Mouse (Mus musculus) C2C12 (cell line): ENCODE results near the gene Trafd1. TPM values are rescaled to one million over a fixed set of nuclear protein-coding genes. Genes with fewer than 3 reads are reported as not detected.

Experiments used
- H3K27me3 ChIP-seq: one replicate; pipeline ENCODE4 v1.6.1; 2011; ENCODE audit not compliant: control insufficient read depth, insufficient read depth, insufficient read length
- H3K36me3 ChIP-seq: one replicate; pipeline ENCODE4 v1.6.1; 2011; ENCODE audit not compliant: control insufficient read depth, insufficient read depth
- H3K4me3 ChIP-seq: one replicate; pipeline ENCODE4 v1.5.1; 2011; ENCODE audit warnings: mild to moderate bottlenecking, control low read depth; ENCODE audit not compliant: poor library complexity, insufficient read depth, severe bottlenecking
- H3K79me2 ChIP-seq: one replicate; pipeline ENCODE4 v1.6.1; 2011; ENCODE audit not compliant: control insufficient read depth, insufficient read depth
- H3K79me3 ChIP-seq: one replicate; pipeline ENCODE4 v1.6.1; 2011; ENCODE audit warnings: low read depth, control low read depth
- H3ac ChIP-seq: one replicate; pipeline ENCODE3; 2011; ENCODE audit warnings: low read depth; ENCODE audit not compliant: control insufficient read depth, insufficient read length
- CEBPB ChIP-seq: IDR thresholded peaks from one replicate; pipeline ENCODE4 v1.6.1; 2011; ENCODE audit warnings: low read depth, mild to moderate bottlenecking, control low read depth, moderate library complexity
- CTCF ChIP-seq: IDR thresholded peaks from one replicate; pipeline ENCODE4 v1.5.1; 2011; ENCODE audit not compliant: control insufficient read depth, insufficient read depth, insufficient read length
- FOSL1 ChIP-seq: IDR thresholded peaks from one replicate; pipeline ENCODE4 v1.8.0; 2011; ENCODE audit warnings: mild to moderate bottlenecking, low read length; ENCODE audit not compliant: poor library complexity, insufficient read depth, severe bottlenecking
- MAX ChIP-seq: IDR thresholded peaks from one replicate; pipeline ENCODE4 v1.6.1; 2011; ENCODE audit warnings: mild to moderate bottlenecking, control low read depth
- MYOD1 ChIP-seq: IDR thresholded peaks from one replicate; pipeline ENCODE4 v1.6.1; 2011; ENCODE audit warnings: low read depth; ENCODE audit not compliant: control insufficient read depth, insufficient read length
- MYOG ChIP-seq: IDR thresholded peaks from one replicate; pipeline ENCODE4 v1.6.1; 2011; ENCODE audit not compliant: control insufficient read depth, insufficient read length; ENCODE audit errors: extremely low read depth
- USF1 ChIP-seq: IDR thresholded peaks from one replicate; pipeline ENCODE4 v1.6.1; 2011; ENCODE audit warnings: low read depth, mild to moderate bottlenecking, control low read depth, moderate library complexity
- polyA plus RNA-seq: library from polyadenylated mRNA; unstranded; fragments of >200 nt; fragmentation: generic; extraction: Trizol; gene quantifications from one replicate; pipeline ENCODE4 v1.2.1, GENCODE M21; 2012; ENCODE audit warnings: missing spikeins

Trafd1 gene
- polyA plus RNA-seq, 1 experiment = 19.2 TPM

DNA sequence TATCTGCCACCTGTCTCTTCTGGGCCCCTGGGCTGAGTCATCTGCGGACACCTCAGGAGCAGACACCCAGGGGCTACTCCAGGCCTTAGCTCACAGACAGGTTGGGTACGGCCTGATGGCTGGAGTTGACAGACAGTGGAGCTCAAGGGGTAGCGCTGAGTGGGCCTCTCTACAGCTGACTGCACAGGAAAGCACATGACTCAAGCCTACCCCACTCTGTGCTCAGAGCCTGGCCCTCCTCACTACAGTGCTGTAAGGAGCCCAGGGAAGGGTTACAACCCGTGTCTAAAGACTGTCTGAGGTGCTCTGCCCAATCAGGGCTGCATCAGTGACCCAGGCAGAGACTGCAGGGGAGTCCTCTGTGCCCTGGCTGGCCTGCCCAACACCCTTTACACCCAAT, 18.2 kb downstream of the Trafd1 start:
- H3ac ChIP-seq = no peak overlapping the region
- no peaks in the 10 kb centered on the region for H3K27me3 ChIP-seq
- no peaks in the 10 kb centered on the region for H3K79me3 ChIP-seq
- H3K4me3 ChIP-seq = no peak overlapping the region
- no peaks in the 10 kb centered on the region for H3K79me2 ChIP-seq
- TF ChIP-seq MAX = no peak
- no peak for TF ChIP-seq MYOD1
- no peak for TF ChIP-seq MYOG
- no peak for TF ChIP-seq CEBPB
- TF ChIP-seq FOSL1 = no peak
- TF ChIP-seq USF1 = no peak
- H3K36me3 ChIP-seq = peaks cover 13% of the 10 kb centered on the region

DNA sequence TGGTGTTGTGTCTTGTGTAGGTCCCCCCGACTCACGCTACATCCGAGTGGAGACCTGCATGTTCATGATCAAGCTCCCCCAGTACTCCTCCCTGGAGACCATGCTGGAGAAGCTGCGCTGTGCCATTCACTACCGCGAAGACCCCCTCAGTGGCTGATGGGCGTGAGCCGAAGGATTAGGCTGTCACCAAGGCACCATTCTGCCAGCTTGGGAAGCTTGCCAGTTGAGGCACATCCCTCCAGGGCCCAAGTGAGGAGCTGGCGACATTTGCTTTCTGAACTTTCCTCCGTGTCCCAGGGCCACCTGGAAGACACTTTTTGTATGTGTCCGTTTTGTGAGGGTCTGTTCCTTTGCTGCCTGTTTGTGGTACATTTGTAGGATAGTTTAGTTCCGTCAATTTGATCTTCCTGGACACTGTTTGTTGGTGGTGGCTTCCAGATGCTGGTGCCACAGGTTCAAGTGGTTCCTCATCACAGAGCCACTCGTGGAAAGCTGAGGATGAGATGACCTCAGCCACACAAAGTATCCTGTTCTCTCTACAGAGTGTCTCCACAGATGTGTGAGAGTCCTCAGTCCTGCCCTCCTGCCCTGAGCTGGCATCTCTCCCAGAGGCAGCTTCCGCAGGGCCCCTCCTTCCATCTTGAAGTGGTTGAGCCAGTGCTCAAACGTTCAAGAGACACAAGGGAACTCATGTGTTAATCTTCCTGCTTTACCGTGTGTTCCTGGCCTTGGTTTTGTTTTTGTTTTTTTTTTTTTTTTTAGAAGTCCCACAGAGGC, 18.8 kb downstream of the Trafd1 start:
- no peaks in the 10 kb centered on the region for H3K79me2 ChIP-seq
- no peak overlapping the region for H3ac ChIP-seq
- TF ChIP-seq MYOD1 (no peak), FOSL1 (no peak), CEBPB (no peak), CTCF (no peak), MYOG (no peak), MAX (no peak), USF1 (no peak)
- H3K27me3 ChIP-seq = no peaks in the 10 kb centered on the region
- peaks cover 10% of the 10 kb centered on the region for H3K36me3 ChIP-seq
- no peaks in the 10 kb centered on the region for H3K79me3 ChIP-seq
- H3K4me3 ChIP-seq = no peak overlapping the region

DNA sequence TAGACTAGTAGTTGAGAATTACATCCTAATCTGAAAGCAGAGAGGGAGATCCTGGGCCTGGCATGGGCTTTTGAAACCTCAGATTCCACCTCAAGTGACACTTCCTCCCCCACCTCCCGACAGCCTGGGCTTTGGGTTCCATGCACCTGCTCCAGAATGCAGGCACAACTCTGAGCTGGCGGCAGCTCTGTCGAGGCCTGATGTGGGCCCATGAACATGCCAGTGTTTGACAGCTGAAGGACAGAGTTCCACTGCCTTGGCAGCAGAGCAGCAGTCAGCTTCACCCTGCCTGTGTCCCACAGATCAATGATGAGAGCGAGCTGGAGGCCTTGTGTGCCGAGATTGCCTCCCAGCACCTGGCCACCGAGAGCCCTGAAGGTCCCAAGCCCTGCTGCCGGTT, 22.0 kb downstream of the Trafd1 start:
- TF ChIP-seq MAX (no peak), MYOG (no peak), CEBPB (no peak), USF1 (no peak), FOSL1 (no peak), MYOD1 (no peak)
- Histone ChIP-seq H3K36me3 (peaks cover 30% of the 10 kb centered on the region), H3ac (no peak overlapping the region), H3K79me3 (no peaks in the 10 kb centered on the region), H3K27me3 (no peaks in the 10 kb centered on the region), H3K4me3 (no peak overlapping the region), H3K79me2 (no peaks in the 10 kb centered on the region)

DNA sequence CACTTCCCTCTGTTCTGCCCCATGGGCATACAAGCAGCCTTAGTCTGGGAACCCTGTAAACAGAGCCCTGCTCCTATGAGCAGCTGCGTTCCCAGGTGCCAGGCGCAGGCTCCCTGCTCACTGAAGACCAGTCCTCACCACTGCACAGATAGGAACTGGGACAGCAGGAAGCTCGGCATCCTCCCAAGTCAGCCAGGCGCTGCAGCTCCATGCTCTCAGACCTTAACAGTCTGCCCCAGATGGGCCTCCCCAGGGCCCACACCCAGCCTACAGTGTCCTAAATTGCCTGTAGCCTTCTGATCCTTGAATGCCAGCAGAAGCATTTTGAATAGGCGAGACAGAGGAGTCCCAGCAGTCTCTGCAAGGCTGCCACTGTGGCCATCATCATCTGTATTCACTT, 23.7 kb downstream of the Trafd1 start:
- TF ChIP-seq CEBPB (no peak), MAX (no peak), FOSL1 (no peak), USF1 (no peak), MYOD1 (no peak), CTCF (no peak), MYOG (no peak)
- no peaks in the 10 kb centered on the region for H3K79me2 ChIP-seq
- H3K4me3 ChIP-seq = no peak overlapping the region
- H3K36me3 ChIP-seq = peaks cover 36% of the 10 kb centered on the region
- no peaks in the 10 kb centered on the region for H3K79me3 ChIP-seq
- no peak overlapping the region for H3ac ChIP-seq
- H3K27me3 ChIP-seq = no peaks in the 10 kb centered on the region

DNA sequence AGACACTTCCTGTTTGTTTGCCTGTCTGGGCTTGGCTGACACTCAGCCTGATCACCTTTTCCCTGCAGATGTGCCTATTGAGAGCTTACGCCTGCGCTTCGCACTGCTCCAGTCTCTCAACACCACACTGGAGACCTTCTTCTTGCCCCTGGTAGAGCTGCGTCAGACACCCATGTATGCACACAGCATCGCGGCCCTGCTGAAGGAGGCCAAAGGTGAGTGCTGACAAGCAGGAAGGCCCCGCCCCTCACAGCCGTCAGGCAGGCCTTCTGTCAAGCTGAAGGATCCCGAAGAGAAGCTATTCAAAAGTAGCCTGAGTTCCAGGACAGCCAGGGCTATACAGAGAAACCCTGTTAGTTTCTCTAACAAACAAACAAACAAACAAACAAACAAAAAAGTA, 26.2 kb downstream of the Trafd1 start:
- no peaks in the 10 kb centered on the region for H3K27me3 ChIP-seq
- H3K4me3 ChIP-seq = no peak overlapping the region
- peaks cover 38% of the 10 kb centered on the region for H3K36me3 ChIP-seq
- TF ChIP-seq MYOD1 = no peak
- no peak for TF ChIP-seq FOSL1
- no peak for TF ChIP-seq MYOG
- no peak for TF ChIP-seq CTCF
- no peak for TF ChIP-seq CEBPB
- TF ChIP-seq USF1 = no peak
- no peak for TF ChIP-seq MAX
- H3K79me2 ChIP-seq = no peaks in the 10 kb centered on the region
- no peak overlapping the region for H3ac ChIP-seq
- no peaks in the 10 kb centered on the region for H3K79me3 ChIP-seq

DNA sequence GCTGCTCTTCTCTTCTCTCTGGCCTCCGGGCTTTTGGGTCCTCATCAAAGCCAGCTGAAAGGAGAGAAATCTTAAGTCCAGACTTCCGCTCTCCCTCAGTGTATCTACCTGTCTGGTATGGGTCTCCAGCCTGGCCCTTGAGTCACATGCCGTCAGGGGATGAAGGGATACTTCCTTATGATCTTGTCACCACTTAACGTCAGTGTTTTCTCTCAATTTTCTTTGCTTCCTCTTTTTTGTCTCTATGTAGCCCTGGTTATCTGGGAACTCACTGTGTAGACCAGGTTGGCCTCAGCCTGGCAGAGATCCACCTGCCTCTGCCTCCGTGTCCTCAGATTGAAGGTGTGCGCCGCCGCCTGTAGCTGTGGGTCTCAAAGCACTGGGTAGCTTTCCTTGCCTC, 41.4 kb downstream of the Trafd1 start:
- Histone ChIP-seq H3K27me3 (no peaks in the 10 kb centered on the region), H3ac (no peak overlapping the region), H3K4me3 (no peak overlapping the region), H3K79me2 (no peaks in the 10 kb centered on the region), H3K79me3 (no peaks in the 10 kb centered on the region), H3K36me3 (peaks cover 33% of the 10 kb centered on the region)
- no peak for TF ChIP-seq MYOD1
- TF ChIP-seq MAX = no peak
- no peak for TF ChIP-seq CEBPB
- TF ChIP-seq MYOG = no peak
- TF ChIP-seq FOSL1 = no peak
- no peak for TF ChIP-seq CTCF
- TF ChIP-seq USF1 = no peak
